Mouse (Mus musculus) thymus, postnatal 14 days (tissue): ENCODE measurements at regions not wholly inside any gene's neighbourhood (a gene's known extent, or its start where the extent isn't known, plus 50 kb on each side); places are given as distances from the start of the nearest gene placed in this dataset.

Experiments used
- DNase-seq: peaks from one replicate; pipeline ENCODE4 v3.0.0; 2021

GRCm38 (mm10) chr3:129386522-129386921 lies 54.0 kb upstream of the Enpep start:
- no peak for DNase-seq

GRCm38 (mm10) chr3:129390506-129390905 lies 58.0 kb upstream of the Enpep start:
- no peak for DNase-seq

- no peak for DNase-seq
These were observed 59.6 kb upstream of the Enpep start for GRCm38 (mm10) chr3:129391888-129392813.

- no peak for DNase-seq
These were observed 60.6 kb upstream of the Enpep start for GRCm38 (mm10) chr3:129392814-129393804.

GRCm38 (mm10) chr3:129397481-129397880 lies 65.0 kb upstream of the Enpep start:
- no peak for DNase-seq

GRCm38 (mm10) chr3:129400092-129400924 lies 67.8 kb upstream of the Enpep start:
- DNase-seq, result no peak

- DNase-seq, result no peak
These were observed 79.0 kb upstream of the Enpep start for GRCm38 (mm10) chr3:129411389-129412054.

- DNase-seq, result no peak
These were observed 79.8 kb upstream of the Enpep start for GRCm38 (mm10) chr3:129412126-129412960.

GRCm38 (mm10) chr3:129412961-129413246 lies 80.4 kb upstream of the Enpep start:
- no peak for DNase-seq

- no peak for DNase-seq
These were observed 83.1 kb upstream of the Enpep start for GRCm38 (mm10) chr3:129415656-129416055.

- no peak for DNase-seq
These were observed 83.8 kb upstream of the Enpep start for GRCm38 (mm10) chr3:129416337-129416736.

- DNase-seq, result peak; percentile 41
These were observed 89.2 kb upstream of the Enpep start for GRCm38 (mm10) chr3:129421620-129422239.

- DNase-seq, result no peak
These were observed 96.2 kb upstream of the Enpep start for GRCm38 (mm10) chr3:129428750-129429149.

GRCm38 (mm10) chr3:129429161-129430111 lies 96.9 kb upstream of the Enpep start:
- DNase-seq, result peak; percentile 45

GRCm38 (mm10) chr3:129434056-129434455 lies 98.1 kb upstream of the Elovl6 start:
- no peak for DNase-seq

GRCm38 (mm10) chr3:129437687-129438086 lies 94.5 kb upstream of the Elovl6 start:
- DNase-seq, result no peak

GRCm38 (mm10) chr3:129442756-129443155 lies 89.4 kb upstream of the Elovl6 start:
- no peak for DNase-seq

GRCm38 (mm10) chr3:129444221-129444620 lies 87.9 kb upstream of the Elovl6 start:
- no peak for DNase-seq

- no peak for DNase-seq
These were observed 86.2 kb upstream of the Elovl6 start for GRCm38 (mm10) chr3:129445961-129446360.
